Mouse (Mus musculus): ENCODE measurements around the gene Pitpnm2. TPM values are rescaled to one million over a fixed set of nuclear protein-coding genes. Genes with fewer than 3 reads are reported as not detected.

Gene Pitpnm2
- polyA plus RNA-seq, 1 experiment from 2014 or later, result 1.3 TPM

DNA sequence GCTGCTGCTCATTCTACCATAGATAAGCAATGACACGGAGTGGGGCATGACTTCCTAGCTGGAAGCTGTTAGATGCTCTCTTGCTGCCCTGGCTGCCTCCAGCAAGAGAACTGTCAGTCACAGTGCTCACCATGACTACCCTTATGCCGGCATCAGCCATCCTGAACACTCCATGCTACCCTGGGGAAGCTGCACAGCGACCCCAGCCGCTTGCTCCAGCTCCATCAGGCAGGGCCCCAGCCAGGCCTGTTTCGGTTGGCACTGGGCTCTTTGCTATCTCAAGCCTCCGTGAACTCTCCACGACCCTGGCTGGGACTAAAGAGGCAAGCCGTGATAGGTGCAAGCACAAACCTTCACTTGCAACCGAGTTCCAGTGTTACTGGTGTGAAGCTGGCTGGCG lies 87.7 kb downstream of the Pitpnm2 start:
- H3K36me3 ChIP-seq, result no peaks in the 10 kb centered on the region
- H3K27me3 ChIP-seq, result no peaks in the 10 kb centered on the region
- H3K9me3 ChIP-seq (replicated peaks), result no peaks in the 10 kb centered on the region
- H3K4me1 ChIP-seq (replicated peaks), result peaks cover 63% of the 10 kb centered on the region
- no peak overlapping the region for H3K4me2 ChIP-seq
- DNase-seq (no peak), ATAC-seq (ENCODE audit: low read depth) (no peak)
- no peak overlapping the region; the same call in 1 of the 2 replicates for H3K27ac ChIP-seq
- H3K9ac ChIP-seq, result no peak overlapping the region
- 62% methylated on average over 10 of the region's 10 CpGs for WGBS (ENCODE audit: insufficient replicate concordance)
- H3K4me3 ChIP-seq (replicated peaks), result no peak overlapping the region

DNA sequence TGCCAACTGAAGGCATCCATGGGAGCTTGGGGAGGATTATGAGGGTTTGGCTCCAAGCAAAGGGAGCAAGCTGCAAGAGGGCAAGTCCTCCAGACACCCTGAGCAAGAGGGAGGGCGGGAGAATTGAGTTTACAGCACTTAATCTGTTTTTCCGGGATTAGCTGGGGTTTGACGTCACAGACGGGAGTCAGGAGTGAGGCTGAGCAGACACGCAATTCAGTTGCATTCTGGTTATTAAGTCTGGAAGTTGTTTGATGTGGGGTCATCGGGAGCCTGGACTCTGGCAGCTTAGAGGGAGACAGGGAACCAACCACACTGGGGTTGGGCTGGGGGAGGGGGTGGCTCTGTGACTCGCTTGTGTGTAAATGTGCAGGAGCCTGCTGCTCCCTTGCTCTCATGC lies 90.1 kb downstream of the Pitpnm2 start:
- no peak overlapping the region for H3K4me2 ChIP-seq
- no peak overlapping the region for H3K9ac ChIP-seq
- no peak overlapping the region for H3K27ac ChIP-seq
- 66% methylated on average over 7 of the region's 7 CpGs for WGBS (ENCODE audit: insufficient replicate concordance)
- DNase-seq (no peak), ATAC-seq (ENCODE audit: low read depth) (no peak)
- no peak overlapping the region for H3K4me3 ChIP-seq (replicated peaks)
- peaks cover 41% of the 10 kb centered on the region for H3K4me1 ChIP-seq (replicated peaks)
- H3K36me3 ChIP-seq, result no peaks in the 10 kb centered on the region
- no peaks in the 10 kb centered on the region for H3K9me3 ChIP-seq (replicated peaks)
- H3K27me3 ChIP-seq, result no peaks in the 10 kb centered on the region

DNA sequence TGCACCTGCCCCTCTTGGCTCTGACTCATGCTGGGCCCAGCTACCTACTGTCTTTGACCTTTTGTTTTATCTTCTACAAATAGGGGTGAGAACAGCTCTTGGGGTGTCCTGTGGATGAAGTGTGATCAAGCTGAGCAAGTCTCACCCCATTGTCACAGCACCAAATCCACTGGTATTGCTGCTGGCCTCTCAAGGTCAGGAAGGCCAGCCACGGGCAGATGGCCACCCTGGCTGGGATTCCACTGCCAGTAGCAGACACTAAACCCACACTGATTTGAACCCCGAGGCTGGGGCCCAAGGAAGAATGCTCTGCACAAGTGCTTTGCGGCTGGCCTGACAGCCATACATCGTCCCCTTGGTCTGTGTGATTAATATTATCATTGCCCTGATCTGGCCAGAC lies 91.3 kb downstream of the Pitpnm2 start:
- Histone ChIP-seq H3K27me3 (no peaks in the 10 kb centered on the region), H3K27ac (no peak overlapping the region), H3K9me3 (replicated peaks) (no peaks in the 10 kb centered on the region), H3K36me3 (no peaks in the 10 kb centered on the region), H3K4me1 (replicated peaks) (peaks cover 29% of the 10 kb centered on the region), H3K4me3 (replicated peaks) (no peak overlapping the region), H3K4me2 (no peak overlapping the region), H3K9ac (no peak overlapping the region)
- no peak for DNase-seq
- no peak for ATAC-seq (ENCODE audit: low read depth)
- 63% methylated on average over 4 of the region's 4 CpGs for WGBS (ENCODE audit: insufficient replicate concordance)

DNA sequence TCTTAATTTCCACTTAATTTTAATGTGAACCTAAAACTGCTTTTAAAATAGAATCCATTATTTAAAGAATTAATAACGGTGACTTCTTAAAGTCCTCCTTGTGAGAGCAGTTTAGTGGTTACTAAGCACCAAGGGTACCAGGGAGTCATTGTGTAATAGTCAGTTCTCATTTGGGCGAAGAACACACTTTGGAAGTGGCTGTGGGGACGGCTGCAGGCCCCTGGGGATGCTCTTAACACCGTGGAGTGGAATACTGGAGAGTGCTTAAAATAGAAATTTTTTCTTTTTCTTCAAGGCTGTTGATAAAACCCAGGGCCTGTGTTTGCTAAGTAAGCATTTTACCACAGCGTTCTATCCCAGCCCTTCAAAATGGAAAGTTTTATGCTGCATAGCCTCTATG lies 93.6 kb downstream of the Pitpnm2 start:
- no peak for DNase-seq
- no peaks in the 10 kb centered on the region for H3K27me3 ChIP-seq
- peaks cover 2% of the 10 kb centered on the region; the same call in 1 of the 2 replicates for H3K36me3 ChIP-seq
- WGBS (ENCODE audit: insufficient replicate concordance), result 80% methylated on average over 5 of the region's 5 CpGs
- no peak for ATAC-seq (ENCODE audit: low read depth)
- no peak overlapping the region for H3K4me2 ChIP-seq
- H3K4me1 ChIP-seq (replicated peaks), result peaks cover 12% of the 10 kb centered on the region
- H3K9ac ChIP-seq, result no peak overlapping the region
- no peaks in the 10 kb centered on the region for H3K9me3 ChIP-seq (replicated peaks)
- H3K4me3 ChIP-seq (replicated peaks), result no peak overlapping the region
- no peak overlapping the region for H3K27ac ChIP-seq

DNA sequence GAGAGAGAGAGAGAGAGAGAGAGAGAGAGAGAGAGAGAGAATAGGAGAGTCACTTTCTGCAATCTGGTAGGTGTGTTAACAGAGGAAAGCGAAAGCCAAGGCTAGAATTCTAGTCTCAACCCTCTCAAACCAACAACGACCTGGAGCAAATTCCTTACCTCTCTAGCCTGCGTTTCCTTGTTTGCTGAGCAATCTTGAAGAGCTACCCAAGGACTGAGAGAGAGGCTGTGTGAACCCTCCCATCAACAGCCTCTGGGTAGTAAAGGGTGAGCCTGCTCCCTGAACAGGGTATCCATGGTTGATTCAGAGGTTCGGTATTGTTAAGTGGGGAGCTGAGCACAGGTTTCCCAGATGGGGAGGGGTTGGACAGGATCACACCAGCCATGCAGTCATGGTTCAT lies 96.8 kb downstream of the Pitpnm2 start:
- Histone ChIP-seq H3K27me3 (no peaks in the 10 kb centered on the region), H3K36me3 (peaks cover 8% of the 10 kb centered on the region; the same call in 1 of the 2 replicates), H3K27ac (no peak overlapping the region), H3K9ac (no peak overlapping the region), H3K4me2 (no peak overlapping the region), H3K9me3 (replicated peaks) (no peaks in the 10 kb centered on the region), H3K4me3 (replicated peaks) (no peak overlapping the region), H3K4me1 (replicated peaks) (no peaks in the 10 kb centered on the region)
- DNase-seq, result no peak
- 78% methylated on average over 4 of the region's 4 CpGs for WGBS (ENCODE audit: insufficient replicate concordance)
- no peak for ATAC-seq (ENCODE audit: low read depth)

DNA sequence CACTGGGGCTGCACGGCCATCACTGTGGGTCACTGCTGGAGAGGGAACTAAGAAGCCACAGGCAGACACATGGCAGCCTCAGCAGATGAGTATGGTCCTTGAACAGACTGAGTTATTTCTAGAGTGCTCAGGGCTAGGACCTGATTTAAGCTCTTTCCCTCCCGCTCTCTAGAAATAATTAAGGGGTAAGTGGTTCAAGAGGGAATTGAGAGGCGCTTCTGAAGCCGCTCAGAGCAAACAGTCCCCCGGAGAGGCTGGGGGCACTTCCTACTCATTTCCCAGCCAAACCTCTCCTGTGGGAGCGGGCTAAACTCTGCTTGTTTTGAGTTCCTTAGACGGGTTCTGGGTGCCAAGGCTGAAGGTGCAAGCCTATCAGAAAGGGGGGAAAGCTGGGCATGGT lies 98.7 kb downstream of the Pitpnm2 start:
- ATAC-seq (ENCODE audit: low read depth), result no peak
- no peaks in the 10 kb centered on the region for H3K4me1 ChIP-seq (replicated peaks)
- H3K36me3 ChIP-seq, result peaks cover 8% of the 10 kb centered on the region; the same call in 1 of the 2 replicates
- H3K9me3 ChIP-seq (replicated peaks), result no peaks in the 10 kb centered on the region
- H3K9ac ChIP-seq, result no peak overlapping the region
- H3K4me2 ChIP-seq, result no peak overlapping the region
- H3K27ac ChIP-seq, result no peak overlapping the region
- no peak for DNase-seq
- 82% methylated on average over 7 of the region's 7 CpGs for WGBS (ENCODE audit: insufficient replicate concordance)
- no peak overlapping the region for H3K4me3 ChIP-seq (replicated peaks)
- H3K27me3 ChIP-seq, result no peaks in the 10 kb centered on the region

DNA sequence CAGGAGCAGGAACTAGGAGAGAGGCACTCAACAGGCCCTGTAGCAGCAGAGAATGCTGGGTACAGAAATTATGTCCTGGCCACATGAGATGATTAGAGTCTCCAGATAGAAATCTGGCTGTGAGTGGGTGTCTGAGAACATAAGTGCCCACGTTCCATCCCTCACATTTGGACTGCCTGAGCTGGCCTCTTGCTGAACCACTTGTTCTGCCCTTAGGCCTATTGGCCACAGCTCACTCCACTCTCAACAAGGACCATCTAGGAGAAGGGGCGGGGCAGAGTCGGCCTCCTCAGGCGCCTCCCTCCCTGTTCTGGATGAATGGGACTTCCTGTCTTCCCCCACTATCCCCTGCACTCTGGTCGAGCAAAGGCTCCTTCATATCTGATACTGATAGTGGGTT lies 100.5 kb downstream of the Pitpnm2 start:
- no peak; the same call in 1 of the 2 replicates for ATAC-seq (ENCODE audit: low read depth)
- H3K4me1 ChIP-seq (replicated peaks), result no peaks in the 10 kb centered on the region
- no peak overlapping the region for H3K4me3 ChIP-seq (replicated peaks)
- no peaks in the 10 kb centered on the region for H3K27me3 ChIP-seq
- WGBS (ENCODE audit: insufficient replicate concordance), result 48% methylated on average over 5 of the region's 5 CpGs
- H3K9ac ChIP-seq, result no peak overlapping the region
- no peak overlapping the region for H3K4me2 ChIP-seq
- H3K36me3 ChIP-seq, result peaks cover 8% of the 10 kb centered on the region; the same call in 1 of the 2 replicates
- H3K27ac ChIP-seq, result no peak overlapping the region
- no peaks in the 10 kb centered on the region for H3K9me3 ChIP-seq (replicated peaks)
- no peak for DNase-seq

DNA sequence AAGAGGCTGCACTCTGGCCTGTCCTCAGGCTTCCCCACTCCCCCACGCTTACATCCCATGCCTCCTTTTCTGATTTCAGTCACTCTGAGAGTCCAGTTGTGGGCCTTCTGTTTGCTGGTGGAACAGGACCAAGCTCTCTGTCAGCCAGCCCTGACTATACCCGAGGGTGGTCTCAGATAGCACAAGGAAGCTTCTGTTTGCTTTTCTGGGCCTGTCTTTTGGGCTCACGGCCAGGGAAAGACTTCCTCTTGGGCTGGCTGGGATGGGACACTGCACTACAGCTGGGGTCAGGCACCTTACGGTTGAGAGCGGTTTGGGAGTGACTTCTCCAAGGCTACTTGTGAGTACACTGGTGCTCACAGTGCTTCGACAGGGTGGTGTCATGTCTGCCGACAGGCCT lies 111.5 kb downstream of the Pitpnm2 start:
- ATAC-seq (ENCODE audit: low read depth) (no peak), DNase-seq (no peak)
- 63% methylated on average over 7 of the region's 7 CpGs for WGBS (ENCODE audit: insufficient replicate concordance)
- no peak overlapping the region for H3K4me3 ChIP-seq (replicated peaks)
- H3K9ac ChIP-seq, result no peak overlapping the region
- no peaks in the 10 kb centered on the region for H3K27me3 ChIP-seq
- H3K36me3 ChIP-seq, result peaks cover 41% of the 10 kb centered on the region
- no peaks in the 10 kb centered on the region for H3K9me3 ChIP-seq (replicated peaks)
- H3K4me2 ChIP-seq, result no peak overlapping the region
- peaks cover 10% of the 10 kb centered on the region; the same call in 1 of the 2 replicates for H3K4me1 ChIP-seq (replicated peaks)
- H3K27ac ChIP-seq, result no peak overlapping the region

DNA sequence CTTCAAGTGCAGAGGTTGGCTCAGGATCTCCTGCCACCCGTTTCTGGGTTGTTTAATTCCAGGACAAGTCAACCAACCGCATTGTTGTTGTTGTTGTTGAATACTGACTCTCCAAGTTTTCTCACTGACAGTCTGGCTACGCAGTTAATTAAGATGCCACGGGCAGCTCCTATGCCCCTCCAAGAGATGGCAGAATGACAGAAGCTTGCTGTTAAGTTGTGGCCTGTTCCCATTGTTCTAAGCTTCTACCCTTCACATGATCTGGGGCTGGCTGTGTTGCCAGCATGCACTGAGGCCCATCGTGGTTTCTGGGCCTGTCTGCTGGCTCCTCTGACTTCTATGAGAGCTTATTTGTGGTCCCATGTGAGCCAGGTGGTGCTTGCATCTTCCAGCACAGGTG lies 115.3 kb downstream of the Pitpnm2 start:
- WGBS (ENCODE audit: insufficient replicate concordance), result 71% methylated on average over 5 of the region's 5 CpGs
- peaks cover 53% of the 10 kb centered on the region for H3K36me3 ChIP-seq
- no peak for ATAC-seq (ENCODE audit: low read depth)

DNA sequence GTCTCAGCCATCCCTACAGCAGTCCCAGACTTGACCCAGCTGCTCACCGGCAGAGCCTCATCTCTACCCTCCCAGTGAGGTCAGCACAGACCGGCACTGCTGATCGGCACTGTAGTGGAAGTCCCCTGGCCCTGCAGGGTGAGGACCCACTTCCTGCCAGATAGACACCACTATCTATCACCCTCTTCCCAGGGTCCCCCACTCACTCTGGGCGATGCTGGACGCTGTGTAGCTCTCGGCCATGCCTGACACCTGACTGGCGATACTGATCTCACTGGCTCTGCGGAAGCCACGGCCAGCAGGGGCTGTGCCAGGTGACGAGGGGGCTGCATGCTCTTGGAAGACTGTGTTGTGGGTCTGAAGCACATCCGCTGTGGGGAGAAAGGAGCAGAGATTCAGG lies 124.5 kb downstream of the Pitpnm2 start:
- Histone ChIP-seq H3K4me2 (no peak overlapping the region), H3K36me3 (peaks cover 65% of the 10 kb centered on the region), H3K4me1 (replicated peaks) (no peaks in the 10 kb centered on the region), H3K4me3 (replicated peaks) (no peak overlapping the region), H3K27me3 (no peaks in the 10 kb centered on the region), H3K9me3 (replicated peaks) (no peaks in the 10 kb centered on the region), H3K27ac (no peak overlapping the region), H3K9ac (no peak overlapping the region)
- no peak for DNase-seq
- ATAC-seq (ENCODE audit: low read depth), result no peak
- WGBS (ENCODE audit: insufficient replicate concordance), result 76% methylated on average over 11 of the region's 11 CpGs

More for the DNA sequence above, 115.3 kb downstream of the Pitpnm2 start:
- no peak overlapping the region for H3K27ac ChIP-seq
- H3K27me3 ChIP-seq, result no peaks in the 10 kb centered on the region
- H3K9me3 ChIP-seq (replicated peaks), result no peaks in the 10 kb centered on the region
- H3K4me3 ChIP-seq (replicated peaks), result no peak overlapping the region
- no peak overlapping the region for H3K9ac ChIP-seq
- H3K4me1 ChIP-seq (replicated peaks), result peaks cover 10% of the 10 kb centered on the region; the same call in 1 of the 2 replicates
- no peak overlapping the region for H3K4me2 ChIP-seq
- no peak for DNase-seq

DNA sequence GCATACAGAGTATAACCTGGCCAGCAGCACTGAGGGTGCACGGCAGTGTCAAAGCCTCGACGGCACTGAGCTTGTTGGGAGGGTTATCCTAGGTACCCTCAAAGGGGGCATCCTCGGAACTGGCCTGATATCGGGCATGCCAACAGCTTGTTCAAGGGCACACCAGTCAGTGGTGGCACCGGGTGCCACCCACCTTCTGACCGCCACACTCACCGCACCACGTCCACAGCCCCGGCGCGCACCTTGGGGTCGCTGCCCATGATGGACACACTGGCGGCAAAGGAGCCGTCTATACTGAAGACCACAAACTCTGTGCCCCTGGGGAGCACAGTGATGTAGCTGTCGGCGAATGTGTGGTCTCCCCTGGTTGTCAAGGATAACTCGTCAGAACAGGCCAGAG lies 127.2 kb downstream of the Pitpnm2 start:
- H3K4me1 ChIP-seq (replicated peaks), result peaks cover 24% of the 10 kb centered on the region
- DNase-seq (no peak), ATAC-seq (ENCODE audit: low read depth) (no peak)
- no peak overlapping the region for H3K9ac ChIP-seq
- H3K9me3 ChIP-seq (replicated peaks), result no peaks in the 10 kb centered on the region
- WGBS (ENCODE audit: insufficient replicate concordance), result 84% methylated on average over 18 of the region's 18 CpGs
- H3K4me3 ChIP-seq (replicated peaks), result no peak overlapping the region
- no peak overlapping the region for H3K27ac ChIP-seq
- H3K27me3 ChIP-seq, result no peaks in the 10 kb centered on the region
- no peak overlapping the region for H3K4me2 ChIP-seq
- peaks cover 71% of the 10 kb centered on the region for H3K36me3 ChIP-seq

DNA sequence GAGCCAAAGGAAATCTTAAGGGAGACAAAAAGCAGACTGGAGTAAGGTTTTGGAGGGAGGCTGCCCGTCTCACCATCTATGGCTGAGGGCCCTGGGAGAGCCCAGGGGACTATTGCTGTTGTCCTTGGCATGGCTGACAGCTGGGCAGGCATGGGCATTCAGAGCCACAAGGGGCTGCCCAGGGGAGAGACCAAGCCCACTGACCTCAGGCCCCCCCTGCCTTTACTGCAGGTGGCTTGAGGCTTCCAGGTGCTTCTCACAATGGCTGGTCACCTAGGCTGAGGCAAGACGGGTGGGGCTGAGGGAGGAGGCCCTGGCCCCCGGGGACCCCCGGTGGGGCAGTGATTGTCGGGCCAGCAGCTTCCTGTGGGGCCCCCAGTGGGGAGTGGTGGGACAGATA lies 130.4 kb downstream of the Pitpnm2 start:
- Histone ChIP-seq H3K4me2 (no peak overlapping the region), H3K9ac (no peak overlapping the region), H3K36me3 (peaks cover 73% of the 10 kb centered on the region), H3K27ac (no peak overlapping the region), H3K4me1 (replicated peaks) (peaks cover 48% of the 10 kb centered on the region), H3K4me3 (replicated peaks) (no peak overlapping the region), H3K9me3 (replicated peaks) (no peaks in the 10 kb centered on the region), H3K27me3 (no peaks in the 10 kb centered on the region)
- WGBS (ENCODE audit: insufficient replicate concordance), result 38% methylated on average over 5 of the region's 5 CpGs
- no peak for ATAC-seq (ENCODE audit: low read depth)
- DNase-seq, result no peak
